Mouse (Mus musculus) small intestine, adult 2 months (tissue): Measurements from ENCODE around the gene Trpm3. TPM values are rescaled to one million over a fixed set of nuclear protein-coding genes. Genes with fewer than 3 reads are reported as not detected.

Source experiments
- H3K27ac ChIP-seq: fragments of 200-500 bp; 2 replicates; pipeline ENCODE4 v1.5.1; 2012; ENCODE audit warnings: low read depth, low read length, control low read depth, inconsistent platforms; ENCODE audit not compliant: insufficient read depth
- H3K27me3 ChIP-seq: fragments of 200-500 bp; 2 replicates; pipeline ENCODE4 v1.6.1; 2012; ENCODE audit warnings: mild to moderate bottlenecking, moderate library complexity, low read length, inconsistent platforms; ENCODE audit not compliant: control insufficient read depth, insufficient read depth
- H3K36me3 ChIP-seq: fragments of 200-500 bp; 2 replicates; pipeline ENCODE4 v1.6.1; 2012; ENCODE audit warnings: mild to moderate bottlenecking, low read length, control low read depth, inconsistent platforms; ENCODE audit not compliant: control insufficient read depth, insufficient read depth
- H3K4me1 ChIP-seq: fragments of 200-500 bp; 2 replicates; pipeline ENCODE4 v1.6.1; 2012; ENCODE audit warnings: low read length, inconsistent platforms, mixed read lengths; ENCODE audit not compliant: control insufficient read depth, insufficient read depth, insufficient read length
- H3K4me3 ChIP-seq: fragments of 200-500 bp; 2 replicates; pipeline ENCODE4 v1.5.1; 2012; ENCODE audit warnings: low read depth, mild to moderate bottlenecking, control low read depth, inconsistent platforms, low read length, moderate library complexity
- CTCF ChIP-seq: fragments of 200-500 bp; IDR thresholded peaks from 2 replicates; pipeline ENCODE4 v1.5.1; 2012; ENCODE audit warnings: low read depth, mild to moderate bottlenecking, control low read depth, inconsistent platforms, low read length, moderate library complexity, mixed read lengths; ENCODE audit not compliant: insufficient replicate concordance, insufficient read length; ENCODE audit errors: extremely low read depth
- POLR2A ChIP-seq: fragments of 200-500 bp; IDR thresholded peaks from 2 replicates; pipeline ENCODE4 v1.6.1; 2012; ENCODE audit warnings: low read depth, mild to moderate bottlenecking, control low read depth, inconsistent platforms, low read length, moderate library complexity
- WGBS: fragments of 180-500 bp; shearing (Covaris S2); methylation state at CpG from one replicate; pipeline ENCODE4 v1.1.7; 2018; 5-methylcytosine and 5-hydroxymethylcytosine counted together
- polyA plus RNA-seq: library from polyadenylated mRNA; depleted of rRNA; stranded (reverse); fragments of >200 nt; gene quantifications from 2 replicates; pipeline ENCODE4 v1.2.3, GENCODE M21; 2012

Gene Trpm3
- polyA plus RNA-seq, 1 experiment: 0.09 TPM

- Histone ChIP-seq H3K36me3 (no peaks in the 10 kb centered on the region), H3K27ac (peak overlapping the region; percentile 21; the same call in 1 of the 2 replicates), H3K4me3 (no peak overlapping the region), H3K27me3 (no peaks in the 10 kb centered on the region), H3K4me1 (peaks cover 24% of the 10 kb centered on the region)
- 73% methylated on average over 5 of the region's 5 CpGs for WGBS
- TF ChIP-seq CTCF (no peak), POLR2A (no peak)
Observed at GRCm38 (mm10) chr19:23034117-23034516, 895.3 kb downstream of the Trpm3 start.

- TF ChIP-seq POLR2A (no peak), CTCF (no peak)
- Histone ChIP-seq H3K36me3 (no peaks in the 10 kb centered on the region), H3K4me1 (peaks cover 24% of the 10 kb centered on the region), H3K4me3 (no peak overlapping the region), H3K27ac (peak overlapping the region; percentile 25), H3K27me3 (no peaks in the 10 kb centered on the region)
- WGBS: 79% methylated on average over 4 of the region's 4 CpGs
Observed at GRCm38 (mm10) chr19:23034933-23035332, 896.1 kb downstream of the Trpm3 start.

GRCm38 (mm10) chr19:23035786-23036185 is 896.9 kb downstream of the Trpm3 start:
- 73% methylated on average over 3 of the region's 3 CpGs for WGBS
- no peak overlapping the region for H3K27ac ChIP-seq
- TF ChIP-seq POLR2A (no peak), CTCF (no peak)
- no peak overlapping the region for H3K4me3 ChIP-seq
- no peaks in the 10 kb centered on the region for H3K27me3 ChIP-seq
- no peaks in the 10 kb centered on the region for H3K36me3 ChIP-seq
- peaks cover 24% of the 10 kb centered on the region for H3K4me1 ChIP-seq

- H3K4me1 ChIP-seq: peaks cover 31% of the 10 kb centered on the region
- H3K27ac ChIP-seq: 0 out of 2 replicates have a peak overlapping the region, but pooled peaks have one; percentile 12
- TF ChIP-seq POLR2A: no peak
- no peak for TF ChIP-seq CTCF
- no peaks in the 10 kb centered on the region for H3K27me3 ChIP-seq
- H3K36me3 ChIP-seq: no peaks in the 10 kb centered on the region
- WGBS: 60% methylated on average over 11 of the region's 11 CpGs
- no peak overlapping the region for H3K4me3 ChIP-seq
Observed at GRCm38 (mm10) chr19:23036782-23037477, 898.1 kb downstream of the Trpm3 start.

GRCm38 (mm10) chr19:23037499-23037898 is 898.7 kb downstream of the Trpm3 start:
- 87% methylated on average over 14 of the region's 14 CpGs for WGBS
- Histone ChIP-seq H3K27me3 (no peaks in the 10 kb centered on the region), H3K27ac (no peak overlapping the region), H3K36me3 (no peaks in the 10 kb centered on the region), H3K4me1 (peaks cover 34% of the 10 kb centered on the region), H3K4me3 (no peak overlapping the region)
- no peak for TF ChIP-seq CTCF
- TF ChIP-seq POLR2A: no peak

GRCm38 (mm10) chr19:23038321-23038720 is 899.5 kb downstream of the Trpm3 start:
- Histone ChIP-seq H3K4me3 (no peak overlapping the region), H3K27me3 (no peaks in the 10 kb centered on the region), H3K4me1 (peaks cover 34% of the 10 kb centered on the region), H3K27ac (no peak overlapping the region), H3K36me3 (no peaks in the 10 kb centered on the region)
- TF ChIP-seq CTCF (no peak), POLR2A (no peak)
- 54% methylated on average over 2 of the region's 2 CpGs for WGBS

GRCm38 (mm10) chr19:23041483-23042167 is 902.8 kb downstream of the Trpm3 start:
- Histone ChIP-seq H3K27me3 (no peaks in the 10 kb centered on the region), H3K27ac (peak overlapping the region; percentile 92), H3K36me3 (no peaks in the 10 kb centered on the region), H3K4me3 (no peak overlapping the region), H3K4me1 (peaks cover 29% of the 10 kb centered on the region)
- 49% methylated on average over 6 of the region's 6 CpGs for WGBS
- no peak for TF ChIP-seq POLR2A
- no peak for TF ChIP-seq CTCF
